Mouse (Mus musculus): ENCODE measurements at regions not wholly inside any gene's neighbourhood (a gene's known extent, or its start where the extent isn't known, plus 50 kb on each side); places are given as distances from the start of the nearest gene placed in this dataset.

DNA sequence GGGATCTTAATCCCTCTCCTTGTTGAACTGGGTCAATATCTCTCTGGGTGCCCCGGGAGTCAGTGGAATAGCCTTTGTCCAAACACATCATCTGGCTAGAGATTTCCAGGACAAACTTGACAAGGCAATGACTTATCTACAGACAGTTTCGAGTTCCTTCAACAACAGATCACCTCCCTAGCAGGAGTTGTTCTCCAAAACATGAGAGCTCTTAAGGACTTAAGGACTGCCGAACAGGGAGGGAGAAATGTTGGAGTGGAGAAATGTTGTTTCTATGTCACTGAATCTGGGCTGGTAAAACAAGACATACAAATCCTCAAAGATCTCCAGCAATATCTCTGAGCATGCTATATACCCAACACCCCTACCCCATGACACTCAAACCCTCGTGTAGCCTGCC lies 59.7 kb upstream of the Cox10 start:
- DNase-seq (ENCODE audit: low spot score): no peak

DNA sequence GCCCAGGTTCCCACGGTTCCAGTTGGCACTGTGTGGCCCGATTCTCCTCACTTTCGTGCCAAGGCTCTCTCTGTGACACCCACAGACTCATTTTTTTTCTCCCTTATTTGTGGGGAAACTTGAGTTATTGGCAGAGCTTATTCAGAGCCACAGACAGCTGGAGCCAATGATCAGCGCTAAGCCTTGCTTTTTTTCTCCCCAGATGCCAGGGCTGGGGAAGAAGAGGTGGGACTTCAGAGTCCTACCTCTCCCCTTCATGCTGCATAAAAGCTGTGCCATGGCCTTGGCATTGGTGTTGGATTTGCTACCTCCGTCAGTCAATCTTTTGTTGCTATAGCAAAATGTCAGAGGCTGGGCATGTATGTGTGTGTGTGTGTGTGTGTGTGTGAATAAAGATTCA lies 56.5 kb upstream of the Cox10 start:
- no peak for DNase-seq (ENCODE audit: low spot score)

DNA sequence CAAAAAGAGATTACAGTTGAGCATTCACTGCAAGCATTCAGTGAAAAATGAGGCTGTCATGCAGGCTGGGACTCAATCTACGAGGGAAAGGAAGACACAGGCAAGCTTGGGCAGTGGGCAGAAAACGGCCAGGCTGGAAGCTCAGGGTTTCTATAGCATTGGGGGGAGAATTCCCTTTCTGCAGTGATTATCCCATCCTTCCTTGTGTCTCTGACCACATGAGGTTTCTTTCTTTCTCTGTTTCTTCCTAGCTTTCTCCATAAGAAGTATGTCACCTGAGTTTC lies 56.0 kb upstream of the Cox10 start:
- no peak for DNase-seq (ENCODE audit: low spot score)

DNA sequence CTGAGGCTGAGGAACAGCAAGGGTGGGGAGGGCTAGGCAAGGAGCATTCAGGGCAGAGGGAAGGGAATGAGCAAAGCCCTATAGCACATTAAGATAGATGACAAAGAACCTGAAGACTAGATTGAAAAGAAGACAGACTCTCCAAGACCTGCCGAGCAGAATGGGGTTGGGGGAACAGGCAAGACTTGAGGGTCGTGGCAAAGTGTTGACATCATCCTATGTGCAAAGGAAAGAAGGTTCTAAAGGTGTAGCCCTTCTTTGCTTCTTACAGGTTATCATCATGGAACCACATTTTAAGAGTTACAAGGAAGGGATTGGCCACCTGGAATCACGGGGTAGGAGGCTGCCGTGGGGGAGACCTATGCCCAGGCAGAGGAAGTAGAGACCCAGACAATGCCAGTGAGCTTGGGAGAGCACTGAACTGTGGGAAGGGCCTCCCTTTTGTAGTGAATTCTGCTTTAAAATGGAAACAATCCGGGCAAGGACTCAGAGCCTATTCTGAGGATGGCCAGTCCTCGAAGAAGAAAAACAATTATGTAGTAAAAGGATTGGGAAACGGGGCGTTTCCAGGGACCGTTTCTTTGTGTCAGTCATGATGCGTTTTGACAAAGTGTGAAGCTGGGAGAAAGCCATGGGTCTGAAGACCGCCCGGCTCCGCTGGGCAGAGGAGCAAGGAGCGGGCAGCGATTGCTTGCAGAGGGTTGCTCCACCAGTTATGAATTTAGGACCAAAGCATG lies 55.5 kb upstream of the Cox10 start:
- no peak for DNase-seq (ENCODE audit: low spot score)
